Mouse (Mus musculus): ENCODE results near the gene Epn3.

The Epn3 gene

DNA sequence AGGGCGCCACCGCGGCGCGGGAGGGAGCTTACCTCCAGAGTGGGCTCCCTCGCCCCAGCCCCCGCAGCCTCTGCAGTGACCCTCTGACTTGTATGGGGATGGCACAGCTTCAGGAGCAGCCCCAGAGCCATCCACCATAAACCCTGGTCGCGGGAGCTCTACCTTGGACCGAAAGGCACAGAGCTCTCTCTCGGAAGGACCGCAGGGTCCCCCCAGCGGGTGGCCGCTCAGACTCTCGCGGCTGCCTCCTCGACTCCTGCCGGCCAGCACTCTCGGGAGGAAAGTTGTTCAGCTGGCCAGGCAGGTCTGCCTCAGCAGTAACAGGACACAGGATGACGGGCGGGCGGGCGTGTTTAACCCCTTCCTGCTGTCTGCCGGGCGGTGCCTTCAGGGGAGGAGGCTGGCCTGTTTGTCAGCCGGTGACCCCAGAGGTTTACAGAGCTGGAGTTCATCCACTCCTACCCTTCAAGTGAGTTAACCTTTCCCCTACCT is at the start of gene Epn3:
Epn3 (minus strand) TSS at position 314 of the 492 bp plus-strand sequence.
- DNase-seq (ENCODE audit: low spot score): no peak

- DNase-seq (ENCODE audit: low spot score): peak; percentile 93
Observed at GRCm38 (mm10) chr11:94548888-94549690, 49.3 kb upstream of the Epn3 start, which contains the start of gene Rsad1. Gene Rsad1 (minus strand): TSS chr11:94549255.

DNA sequence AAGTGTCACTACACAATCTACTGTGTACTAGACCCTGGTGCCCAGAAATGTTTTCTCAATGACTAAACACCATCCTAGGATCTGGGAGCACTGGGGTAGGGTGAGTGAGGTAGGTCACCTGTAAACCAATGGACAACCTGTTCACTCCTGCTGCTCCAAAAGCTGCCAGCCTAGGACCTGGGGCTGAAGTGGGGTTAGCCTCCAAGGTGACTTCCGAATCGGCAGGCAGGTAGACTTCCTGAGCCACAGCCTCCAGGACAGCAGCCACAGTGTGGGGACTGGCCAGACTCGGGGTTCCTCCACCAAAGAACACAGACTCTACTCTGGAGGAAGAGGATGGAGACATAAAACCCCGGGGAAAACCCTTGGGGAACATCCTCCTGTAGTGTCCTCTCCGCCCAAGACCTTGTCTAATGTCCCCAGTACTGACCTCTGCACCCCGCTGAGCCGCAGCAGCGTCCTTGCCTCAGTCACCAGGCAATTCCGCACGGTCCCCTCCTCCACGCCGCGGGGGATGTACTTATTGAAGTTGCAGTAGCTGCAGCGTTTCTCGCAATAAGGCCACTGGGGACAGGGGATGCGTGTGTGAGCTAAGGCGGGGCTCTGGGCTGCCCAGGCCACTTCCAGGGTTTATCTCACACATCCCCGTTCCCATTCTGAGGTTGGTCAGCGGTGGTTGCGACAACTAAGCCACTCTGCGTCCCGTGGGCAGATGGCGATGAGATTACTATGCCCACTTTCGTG is 48.4 kb upstream of the Epn3 start:
- DNase-seq (ENCODE audit: low spot score): peak; percentile 29

- DNase-seq (ENCODE audit: low spot score): no peak
Observed at GRCm38 (mm10) chr11:94547271-94547670, 47.5 kb upstream of the Epn3 start.

DNA sequence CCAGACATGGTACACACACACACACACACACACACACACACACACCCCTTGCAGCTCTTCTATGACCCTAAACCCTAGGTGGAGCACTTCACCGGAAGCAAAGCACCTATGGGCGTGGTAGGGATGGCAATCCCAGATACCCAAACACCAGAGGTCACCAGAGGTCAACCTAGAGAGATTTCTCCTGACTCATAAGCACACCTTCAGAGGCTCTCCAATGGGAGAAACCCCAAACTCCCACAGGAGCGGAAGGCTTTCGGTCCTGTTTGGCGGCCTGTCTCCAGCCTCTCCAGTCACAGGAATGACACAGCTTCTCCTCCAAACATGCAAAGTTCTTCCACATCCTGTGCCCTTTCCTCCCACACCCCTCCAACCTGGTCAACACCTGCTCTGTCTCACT is 46.6 kb upstream of the Epn3 start:
- no peak for DNase-seq (ENCODE audit: low spot score)

GRCm38 (mm10) chr11:94544422-94544821 is 44.6 kb upstream of the Epn3 start:
- no peak for DNase-seq (ENCODE audit: low spot score)

GRCm38 (mm10) chr11:94543932-94544331 is 44.2 kb upstream of the Epn3 start:
- DNase-seq (ENCODE audit: low spot score): peak; percentile 32

- DNase-seq (ENCODE audit: low spot score): no peak
Observed at GRCm38 (mm10) chr11:94543344-94543743, 43.6 kb upstream of the Epn3 start.

GRCm38 (mm10) chr11:94542400-94542799 is 42.6 kb upstream of the Epn3 start:
- DNase-seq (ENCODE audit: low spot score): no peak

DNA sequence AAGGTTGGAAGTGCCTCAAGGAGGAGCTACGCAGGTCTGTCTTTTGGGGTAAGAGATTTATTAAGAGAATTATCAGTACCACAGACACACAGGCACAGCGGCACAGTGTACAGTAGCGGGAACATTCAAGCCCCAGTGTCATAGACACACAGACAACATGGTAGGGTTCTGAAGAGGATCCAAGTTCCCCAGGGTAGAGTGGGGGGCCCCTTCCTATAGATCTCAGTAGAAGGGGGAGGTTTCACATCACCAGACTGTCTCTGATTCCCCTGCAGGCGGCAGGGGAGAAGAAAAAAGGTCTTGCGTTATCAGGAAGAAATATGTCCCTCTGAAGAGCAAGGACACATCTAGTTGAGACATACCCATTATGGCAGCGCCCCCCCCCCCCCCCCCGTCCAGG is 40.0 kb upstream of the Epn3 start:
- DNase-seq (ENCODE audit: low spot score): no peak

DNA sequence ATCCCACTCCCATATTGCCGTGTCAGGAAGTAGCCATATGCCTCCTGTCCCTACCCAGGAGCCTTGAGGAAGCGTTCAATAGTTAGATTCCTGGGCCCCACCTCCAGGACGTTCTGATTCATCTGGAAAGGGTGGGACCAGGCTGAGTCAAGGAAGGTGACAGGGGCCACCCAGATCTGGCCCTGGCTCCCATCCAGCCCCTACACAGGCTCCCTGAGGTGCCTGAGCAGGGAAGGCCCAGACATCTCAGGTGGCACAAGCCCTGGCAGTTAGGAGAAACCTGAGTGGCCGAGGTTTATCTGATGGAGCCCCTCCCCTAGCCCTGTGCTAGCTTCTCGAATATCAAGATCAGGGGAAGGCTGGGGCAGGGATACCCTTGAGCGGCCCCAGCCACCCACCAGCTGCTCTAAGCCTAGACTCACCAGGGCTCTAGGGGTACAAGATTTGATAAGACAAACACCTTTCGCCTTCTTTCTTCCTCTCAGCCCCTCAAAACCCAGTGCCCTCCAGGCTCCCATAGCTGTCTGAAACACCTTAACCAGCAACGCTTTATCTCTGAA is 39.0 kb upstream of the Epn3 start:
- no peak for DNase-seq (ENCODE audit: low spot score)

- DNase-seq (ENCODE audit: low spot score): no peak
Observed at GRCm38 (mm10) chr11:94533171-94533570, 33.4 kb upstream of the Epn3 start.

DNA sequence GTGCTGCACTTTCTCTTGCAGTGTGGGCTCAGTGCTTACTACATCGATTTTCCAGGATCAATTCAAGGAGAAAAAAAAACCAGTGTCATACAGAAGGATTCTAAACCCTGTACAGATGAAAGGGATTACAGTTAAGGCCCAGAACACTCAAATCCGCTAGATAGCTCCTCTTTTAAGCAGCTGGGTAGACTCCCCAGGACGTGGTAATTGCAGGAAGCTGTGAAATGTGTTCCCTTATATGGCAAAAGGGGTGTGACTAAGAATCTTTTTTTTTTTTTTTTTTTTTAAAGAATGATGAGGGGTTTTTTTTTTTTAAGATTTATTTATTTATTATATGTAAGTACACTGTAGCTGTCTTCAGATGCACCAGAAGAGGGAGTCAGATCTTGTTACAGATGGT is 29.1 kb upstream of the Epn3 start:
- DNase-seq (ENCODE audit: low spot score): no peak

DNA sequence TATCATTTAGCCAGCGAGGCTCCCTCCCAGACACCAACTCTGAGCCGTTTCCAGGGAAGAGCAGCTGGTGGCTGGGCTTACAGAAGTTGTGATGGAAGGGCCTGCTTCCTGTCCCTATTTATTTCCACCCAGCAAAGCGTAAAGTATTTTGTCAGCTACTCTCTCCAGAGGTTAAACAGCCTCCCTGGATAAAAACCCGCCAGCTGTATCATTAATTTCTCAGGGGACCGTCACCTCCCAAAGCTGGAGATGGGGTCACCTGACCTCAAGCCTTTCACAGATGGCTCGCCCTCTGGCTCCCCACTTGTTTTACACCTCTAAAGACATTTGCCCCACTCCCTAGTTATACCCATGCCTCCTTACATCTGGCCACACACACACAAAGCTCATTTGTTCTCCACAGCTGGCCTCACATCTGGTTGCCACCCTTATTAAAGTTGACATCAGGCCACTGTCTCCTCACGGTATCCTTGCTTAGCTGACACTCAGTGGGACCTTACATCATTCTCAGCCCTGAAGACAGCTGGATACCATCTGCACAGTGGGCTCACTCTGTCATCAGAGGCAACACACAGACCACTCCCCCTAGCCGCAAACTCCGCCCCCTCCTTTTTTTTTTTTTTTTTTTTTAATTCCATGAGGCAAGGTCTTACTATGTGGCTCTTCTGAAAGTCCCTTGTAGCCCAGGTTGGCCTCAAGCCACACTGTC is 26.6 kb upstream of the Epn3 start:
- no peak for DNase-seq (ENCODE audit: low spot score)

GRCm38 (mm10) chr11:94521219-94521843 is 21.6 kb upstream of the Epn3 start, which contains the start of gene Mycbpap:
Gene Mycbpap (minus strand): TSS chr11:94521742.
- DNase-seq (ENCODE audit: low spot score): peak; percentile 7

DNA sequence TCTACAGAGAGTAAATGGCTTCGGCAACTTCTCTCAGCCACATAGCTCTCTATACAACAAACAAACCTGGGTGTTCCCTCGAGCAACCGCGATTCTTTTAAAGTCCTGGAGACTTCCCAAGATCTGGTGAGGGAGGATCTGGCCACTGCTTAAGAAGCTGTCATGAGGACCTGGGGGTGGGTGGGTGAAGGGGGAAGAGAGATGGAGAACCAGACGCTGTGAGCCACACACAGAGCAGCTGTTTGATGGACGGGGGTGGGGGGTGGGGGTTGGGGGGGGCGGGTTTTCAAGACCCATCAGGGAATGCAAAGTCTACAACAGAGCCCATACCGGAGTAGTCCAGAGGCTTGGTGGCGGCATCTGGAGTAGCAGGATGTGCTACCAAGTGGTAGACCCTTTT is 13.7 kb upstream of the Epn3 start:
- no peak for DNase-seq (ENCODE audit: low spot score)

GRCm38 (mm10) chr11:94508976-94509375 is 9.2 kb upstream of the Epn3 start:
- DNase-seq (ENCODE audit: low spot score): no peak

GRCm38 (mm10) chr11:94501482-94501881 is 1.7 kb upstream of the Epn3 start:
- no peak for DNase-seq (ENCODE audit: low spot score)

DNA sequence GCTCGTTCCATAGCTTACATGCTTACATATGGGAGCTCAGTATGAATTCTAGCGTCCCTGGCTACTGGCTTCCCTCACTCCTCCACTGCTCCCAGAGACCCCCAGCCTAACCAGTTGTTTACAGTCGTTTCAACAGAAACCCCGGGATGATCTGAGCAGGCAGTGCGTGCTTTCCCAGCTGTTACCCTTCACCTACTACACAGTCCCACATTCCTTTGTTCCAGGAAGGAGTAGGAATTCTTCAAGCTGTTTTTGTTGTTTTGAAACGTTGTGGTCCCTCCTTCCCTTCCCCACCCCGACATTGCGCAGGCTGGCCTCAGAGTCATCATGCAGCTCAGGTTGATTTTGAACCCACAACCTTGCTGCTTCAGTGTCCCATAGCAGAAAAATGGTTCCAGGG is 588 bp upstream of the Epn3 start:
- DNase-seq (ENCODE audit: low spot score): no peak

- no peak for DNase-seq (ENCODE audit: low spot score)
Observed at GRCm38 (mm10) chr11:94499035-94499434, 739 bp downstream of the Epn3 start.

DNA sequence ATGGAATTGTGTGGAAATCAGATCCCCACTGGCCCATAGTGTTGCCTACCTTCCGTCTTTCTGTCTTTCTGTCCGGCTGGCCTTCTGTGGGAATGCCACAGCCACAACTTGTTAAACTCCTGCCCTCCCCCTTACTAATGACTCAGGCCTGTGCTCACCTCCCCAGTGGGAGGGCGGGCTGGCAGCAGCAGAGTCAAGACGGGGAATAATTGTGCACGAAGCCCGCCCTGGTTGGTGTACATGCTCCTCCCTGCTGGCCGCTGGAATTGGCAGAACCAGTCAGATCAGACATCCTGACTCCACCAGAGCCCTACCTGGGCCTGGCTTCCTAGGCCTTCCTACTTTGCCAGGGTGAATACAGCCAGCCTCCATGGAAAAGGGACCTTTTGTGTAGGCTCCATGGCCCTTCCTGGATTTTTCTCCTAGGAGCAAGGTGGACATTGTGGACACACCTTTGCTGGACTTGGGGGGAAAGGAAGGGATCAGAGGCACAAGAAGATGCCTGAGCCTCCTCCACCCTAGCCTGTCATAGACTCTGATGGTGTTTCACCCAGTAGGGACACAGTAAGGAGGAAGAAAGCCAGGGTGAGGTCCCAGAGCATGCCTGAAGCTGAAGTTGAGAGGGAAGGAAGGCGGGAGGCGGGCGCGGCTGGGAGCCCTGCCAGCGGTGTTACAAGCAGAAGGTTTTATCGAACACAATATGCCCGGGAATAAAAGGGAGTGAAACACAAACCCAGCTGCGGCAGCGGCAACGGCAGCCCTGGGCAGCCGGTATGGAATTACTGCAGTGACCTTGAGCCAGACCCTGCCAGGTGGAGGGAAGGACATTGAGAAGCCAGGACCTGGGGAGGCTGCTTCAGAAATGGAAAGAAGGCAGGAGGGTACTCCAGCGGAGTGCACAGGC is 1.4 kb downstream of the Epn3 start:
- no peak for DNase-seq (ENCODE audit: low spot score)

All from T-cell, adult 2 months (primary cell).